Mouse (Mus musculus): ENCODE results near the gene Cd151. TPM values are rescaled to one million over a fixed set of nuclear protein-coding genes. Genes with fewer than 3 reads are reported as not detected.
A peak's percentile ranks its signal among the peaks of the same experiment; 100 is the strongest.

The Cd151 gene
- polyA plus RNA-seq, 1 experiment, result 555 TPM

DNA sequence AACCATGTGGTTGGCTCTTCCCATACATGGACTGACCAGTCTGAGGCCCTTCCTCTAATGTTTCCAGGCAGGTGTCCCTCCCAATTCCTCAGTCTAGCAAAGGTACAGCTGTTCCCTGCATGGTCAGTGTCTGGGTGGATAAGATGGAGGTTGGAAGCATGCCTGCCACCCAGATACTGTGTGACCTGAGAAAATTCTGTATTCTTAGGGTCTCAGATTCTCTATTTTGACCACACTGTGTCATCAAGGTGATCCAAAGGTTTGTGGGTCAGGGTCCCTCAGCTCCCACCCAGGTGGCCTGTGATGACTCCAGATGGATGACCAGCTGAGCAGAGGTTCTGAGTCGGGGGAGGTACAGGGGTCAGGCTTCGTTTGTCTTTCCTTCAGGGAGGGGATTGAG is 18.0 kb downstream of the Cd151 start:
- TF ChIP-seq CTCF (IDR thresholded peaks at IDR 0.05; ENCODE audit: insufficient read depth, low read length) (no peak), POLR2A (IDR thresholded peaks at IDR 0.05; ENCODE audit: borderline replicate concordance, extremely low read depth, low read depth, low read length) (no peak)
- H3K4me3 ChIP-seq (replicated peaks; ENCODE audit: extremely low read depth, low read depth, low read length), result no peak overlapping the region
- WGBS, result 83% methylated on average over 2 of the region's 2 CpGs
- peaks cover 9% of the 10 kb centered on the region for H3K4me1 ChIP-seq (ENCODE audit: control insufficient read depth, insufficient read depth, low read length)
- DNase-seq, result no peak

DNA sequence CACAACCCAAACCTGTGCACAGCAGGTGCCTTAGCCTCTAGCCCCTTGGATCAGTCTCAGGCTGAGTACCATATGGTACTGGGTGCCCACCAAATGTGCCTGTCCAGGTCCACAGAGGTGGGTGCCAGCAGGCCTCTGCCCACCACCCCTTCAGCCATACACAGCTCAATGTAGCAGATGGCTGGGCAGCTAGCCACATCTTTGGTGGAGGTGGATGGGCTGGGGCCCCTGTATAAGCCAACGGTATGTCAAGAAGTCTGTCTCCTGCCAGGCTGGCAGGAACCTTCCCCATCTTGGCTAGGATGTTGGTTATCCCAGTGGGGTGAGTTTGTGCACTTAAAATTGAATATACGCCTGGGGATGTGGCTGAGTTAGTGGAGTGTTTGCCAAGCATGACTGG is 18.4 kb downstream of the Cd151 start:
- DNase-seq, result no peak
- 86% methylated on average over 2 of the region's 2 CpGs for WGBS
- no peak overlapping the region for H3K4me3 ChIP-seq (replicated peaks; ENCODE audit: extremely low read depth, low read depth, low read length)
- peaks cover 7% of the 10 kb centered on the region for H3K4me1 ChIP-seq (ENCODE audit: control insufficient read depth, insufficient read depth, low read length)
- TF ChIP-seq POLR2A (IDR thresholded peaks at IDR 0.05; ENCODE audit: borderline replicate concordance, extremely low read depth, low read depth, low read length), result no peak
- TF ChIP-seq CTCF (IDR thresholded peaks at IDR 0.05; ENCODE audit: insufficient read depth, low read length), result no peak

DNA sequence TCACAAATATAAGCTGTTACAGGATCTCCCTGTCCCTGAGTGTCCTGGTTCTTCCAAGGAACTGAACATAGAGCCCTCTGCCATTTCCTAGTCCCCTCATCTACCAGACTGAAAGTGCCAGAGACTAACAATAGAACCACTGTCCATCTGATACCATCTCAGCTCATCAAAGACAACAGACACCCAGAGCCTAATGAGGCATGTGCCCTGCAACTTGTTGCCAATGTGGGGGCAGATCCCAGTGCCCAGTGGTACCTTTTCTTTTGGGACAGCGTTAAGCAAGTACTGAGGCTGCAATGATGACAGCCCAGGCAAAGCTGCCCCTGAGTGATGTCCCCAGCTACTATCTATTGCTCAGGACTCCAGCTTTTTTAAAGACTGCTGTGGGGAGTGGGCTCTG is 19.0 kb downstream of the Cd151 start:
- TF ChIP-seq CTCF (IDR thresholded peaks at IDR 0.05; ENCODE audit: insufficient read depth, low read length) (no peak), POLR2A (IDR thresholded peaks at IDR 0.05; ENCODE audit: borderline replicate concordance, extremely low read depth, low read depth, low read length) (no peak)
- WGBS, result 95% methylated on average over 1 of the region's 1 CpGs
- Histone ChIP-seq H3K4me1 (ENCODE audit: control insufficient read depth, insufficient read depth, low read length) (peaks cover 2% of the 10 kb centered on the region), H3K4me3 (replicated peaks; ENCODE audit: extremely low read depth, low read depth, low read length) (no peak overlapping the region)
- DNase-seq, result no peak

DNA sequence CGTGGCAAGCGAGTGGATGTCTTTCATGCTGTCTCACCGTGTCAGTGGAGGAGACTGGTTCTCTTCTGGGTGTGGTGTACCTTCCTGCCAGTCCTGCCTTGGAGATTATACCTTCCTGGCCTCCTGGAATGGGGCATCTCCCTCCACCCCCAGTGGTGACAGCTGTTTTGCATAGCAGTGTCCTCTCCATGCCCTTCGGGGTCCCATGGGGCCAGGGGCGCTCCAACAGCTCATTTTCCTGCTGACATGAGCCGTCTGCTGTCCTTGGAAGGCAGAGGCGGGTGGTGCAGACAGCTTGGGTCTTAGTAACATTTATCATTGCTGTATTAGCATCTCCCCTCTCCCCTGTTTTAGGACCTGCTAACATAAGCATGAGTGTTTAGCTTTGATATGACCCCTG is 19.9 kb downstream of the Cd151 start:
- WGBS, result 80% methylated on average over 7 of the region's 7 CpGs
- DNase-seq, result no peak
- no peaks in the 10 kb centered on the region; the same call in 1 of the 2 replicates for H3K4me1 ChIP-seq (ENCODE audit: control insufficient read depth, insufficient read depth, low read length)
- TF ChIP-seq POLR2A (IDR thresholded peaks at IDR 0.05; ENCODE audit: borderline replicate concordance, extremely low read depth, low read depth, low read length) (no peak), CTCF (IDR thresholded peaks at IDR 0.05; ENCODE audit: insufficient read depth, low read length) (no peak)
- no peak overlapping the region for H3K4me3 ChIP-seq (replicated peaks; ENCODE audit: extremely low read depth, low read depth, low read length)

DNA sequence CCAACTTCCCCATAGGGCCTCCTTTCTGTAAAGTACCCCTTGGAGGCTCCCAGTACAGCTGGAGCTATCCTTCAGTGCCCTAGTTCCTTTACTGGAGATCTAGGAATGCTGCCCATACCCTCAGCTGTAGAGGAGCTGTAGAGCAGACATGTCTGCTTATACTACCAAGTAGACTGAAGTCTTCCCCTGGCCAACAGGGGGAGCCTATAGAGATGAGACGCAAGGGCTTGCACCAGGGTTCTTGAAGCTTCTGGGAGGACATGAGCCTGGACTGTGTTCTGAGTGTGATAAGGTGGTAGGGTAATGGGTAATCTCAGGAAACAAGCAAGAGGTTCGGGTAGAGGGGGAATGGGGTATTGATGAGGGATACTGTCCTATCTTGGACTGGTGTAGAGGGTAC is 24.0 kb downstream of the Cd151 start:
- H3K4me3 ChIP-seq (replicated peaks; ENCODE audit: extremely low read depth, low read depth, low read length), result no peak overlapping the region
- no peaks in the 10 kb centered on the region for H3K4me1 ChIP-seq (ENCODE audit: control insufficient read depth, insufficient read depth, low read length)
- WGBS, result 76% methylated on average over 2 of the region's 2 CpGs
- DNase-seq, result no peak
- TF ChIP-seq CTCF (IDR thresholded peaks at IDR 0.05; ENCODE audit: insufficient read depth, low read length), result 0 out of 2 replicates have a peak, but pooled peaks have one; percentile 19
- no peak for TF ChIP-seq POLR2A (IDR thresholded peaks at IDR 0.05; ENCODE audit: borderline replicate concordance, extremely low read depth, low read depth, low read length)

DNA sequence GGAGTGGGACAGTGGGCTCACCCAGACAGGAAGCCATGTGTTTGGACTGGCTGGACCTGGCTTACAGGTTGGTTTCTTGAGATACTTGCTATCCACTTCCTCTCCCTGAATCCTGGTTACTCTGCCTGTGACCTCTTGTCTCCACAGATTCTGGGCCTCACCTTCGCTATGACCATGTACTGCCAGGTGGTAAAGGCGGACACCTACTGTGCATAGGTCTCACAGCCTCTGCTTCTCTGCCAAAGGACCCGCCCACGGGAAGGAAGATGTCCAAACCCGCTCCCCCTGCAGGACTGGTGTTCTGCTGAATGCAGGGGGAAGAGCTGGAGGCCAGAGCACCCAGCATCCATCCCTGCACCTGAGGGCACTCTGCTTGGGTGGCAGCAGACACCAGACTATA is 25.5 kb downstream of the Cd151 start:
- TF ChIP-seq POLR2A (IDR thresholded peaks at IDR 0.05; ENCODE audit: borderline replicate concordance, extremely low read depth, low read depth, low read length), result no peak
- TF ChIP-seq CTCF (IDR thresholded peaks at IDR 0.05; ENCODE audit: insufficient read depth, low read length), result no peak
- Histone ChIP-seq H3K4me3 (replicated peaks; ENCODE audit: extremely low read depth, low read depth, low read length) (no peak overlapping the region), H3K4me1 (ENCODE audit: control insufficient read depth, insufficient read depth, low read length) (no peaks in the 10 kb centered on the region)
- DNase-seq, result no peak
- 83% methylated on average over 5 of the region's 5 CpGs for WGBS

DNA sequence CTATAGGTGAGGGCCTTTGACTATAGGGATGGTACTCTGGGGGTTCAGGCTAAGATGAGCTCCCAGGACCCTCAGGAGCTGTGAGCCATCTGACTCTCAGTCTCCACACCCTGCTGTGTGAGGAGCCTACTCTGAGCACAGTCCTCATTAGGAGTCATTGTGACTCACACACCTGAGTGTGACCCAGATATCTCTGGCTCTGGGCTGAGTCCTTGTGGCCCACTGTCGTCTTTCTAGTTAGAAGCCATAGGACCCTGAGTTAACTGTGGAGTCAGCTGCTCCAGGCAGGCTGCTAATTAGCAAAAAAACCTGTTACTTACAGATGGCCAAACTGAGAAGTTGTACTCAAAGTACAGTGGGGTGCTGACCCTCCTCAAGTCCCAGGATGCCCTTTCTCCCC is 26.5 kb downstream of the Cd151 start:
- no peak for DNase-seq
- 84% methylated on average over 1 of the region's 1 CpGs for WGBS
- Histone ChIP-seq H3K4me3 (replicated peaks; ENCODE audit: extremely low read depth, low read depth, low read length) (no peak overlapping the region), H3K4me1 (ENCODE audit: control insufficient read depth, insufficient read depth, low read length) (no peaks in the 10 kb centered on the region)
- TF ChIP-seq POLR2A (IDR thresholded peaks at IDR 0.05; ENCODE audit: borderline replicate concordance, extremely low read depth, low read depth, low read length), result no peak
- no peak for TF ChIP-seq CTCF (IDR thresholded peaks at IDR 0.05; ENCODE audit: insufficient read depth, low read length)

DNA sequence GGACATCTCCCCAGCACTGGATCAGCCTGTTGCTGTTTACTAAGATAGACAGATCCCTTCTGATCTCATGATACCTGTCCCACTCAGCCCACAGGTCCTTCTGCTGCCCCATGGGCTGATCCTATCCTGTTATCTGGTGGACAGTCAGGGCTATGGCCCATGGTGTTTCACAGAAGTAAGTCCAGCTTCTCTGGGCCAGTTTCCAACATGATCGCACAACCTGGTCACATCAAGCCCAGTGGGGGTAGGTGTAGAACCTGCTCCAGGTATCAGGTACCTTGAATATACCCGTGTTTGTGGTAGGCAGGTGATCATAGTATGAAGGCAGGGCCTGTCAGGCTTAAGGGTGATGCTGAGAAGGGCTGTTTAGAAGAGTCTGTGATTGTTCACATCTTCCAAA is 28.2 kb downstream of the Cd151 start:
- DNase-seq, result no peak
- no peaks in the 10 kb centered on the region for H3K4me1 ChIP-seq (ENCODE audit: control insufficient read depth, insufficient read depth, low read length)
- WGBS, result 88% methylated on average over 2 of the region's 2 CpGs
- no peak for TF ChIP-seq POLR2A (IDR thresholded peaks at IDR 0.05; ENCODE audit: borderline replicate concordance, extremely low read depth, low read depth, low read length)
- no peak for TF ChIP-seq CTCF (IDR thresholded peaks at IDR 0.05; ENCODE audit: insufficient read depth, low read length)
- H3K4me3 ChIP-seq (replicated peaks; ENCODE audit: extremely low read depth, low read depth, low read length), result no peak overlapping the region

DNA sequence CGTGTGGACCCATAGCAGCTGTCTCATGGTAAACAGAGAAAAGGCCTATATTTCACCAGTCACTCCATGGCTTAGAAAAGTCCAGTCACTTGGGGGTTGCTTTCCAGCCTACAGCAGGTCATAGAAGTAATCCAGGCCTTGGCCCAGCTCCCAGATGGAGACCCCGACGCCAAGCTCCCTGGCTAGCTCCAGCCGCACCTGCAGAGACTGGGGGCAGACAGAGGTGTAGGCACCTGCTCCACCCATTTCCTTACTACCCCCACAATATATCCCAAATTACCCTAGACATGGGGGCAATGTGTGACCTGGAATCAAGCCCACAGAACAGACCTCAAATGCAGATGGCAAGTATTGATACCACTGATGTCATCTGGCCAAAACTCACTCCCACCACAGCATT is 28.7 kb downstream of the Cd151 start:
- DNase-seq, result no peak
- WGBS, result 82% methylated on average over 4 of the region's 4 CpGs
- Histone ChIP-seq H3K4me3 (replicated peaks; ENCODE audit: extremely low read depth, low read depth, low read length) (no peak overlapping the region), H3K4me1 (ENCODE audit: control insufficient read depth, insufficient read depth, low read length) (no peaks in the 10 kb centered on the region)
- TF ChIP-seq CTCF (IDR thresholded peaks at IDR 0.05; ENCODE audit: insufficient read depth, low read length), result no peak
- TF ChIP-seq POLR2A (IDR thresholded peaks at IDR 0.05; ENCODE audit: borderline replicate concordance, extremely low read depth, low read depth, low read length), result no peak

DNA sequence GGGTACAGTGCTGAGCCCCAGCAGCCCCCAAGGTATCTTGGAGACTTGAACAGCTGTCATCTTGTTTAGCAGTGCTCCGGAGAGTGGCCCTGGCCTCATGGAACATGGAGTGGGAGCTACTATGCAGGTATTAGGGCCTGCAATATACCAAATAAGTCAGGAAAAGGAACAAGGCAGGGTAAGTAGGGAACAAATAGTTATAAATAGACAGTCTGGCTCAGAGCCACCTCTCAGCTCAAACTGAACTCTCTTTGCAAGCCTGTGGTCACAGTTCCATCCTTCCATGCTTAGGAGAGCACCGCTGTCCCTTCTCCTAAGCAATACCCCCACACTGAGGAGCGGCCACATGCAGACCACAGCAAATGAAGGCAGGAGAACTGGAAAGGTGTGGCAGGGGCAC is 30.4 kb downstream of the Cd151 start:
- WGBS, result 89% methylated on average over 3 of the region's 3 CpGs
- no peaks in the 10 kb centered on the region for H3K4me1 ChIP-seq (ENCODE audit: control insufficient read depth, insufficient read depth, low read length)
- TF ChIP-seq CTCF (IDR thresholded peaks at IDR 0.05; ENCODE audit: insufficient read depth, low read length), result no peak
- TF ChIP-seq POLR2A (IDR thresholded peaks at IDR 0.05; ENCODE audit: borderline replicate concordance, extremely low read depth, low read depth, low read length), result no peak
- no peak for DNase-seq
- no peak overlapping the region for H3K4me3 ChIP-seq (replicated peaks; ENCODE audit: extremely low read depth, low read depth, low read length)

Measured in lung, adult 2 months (tissue).